Mouse (Mus musculus): ENCODE measurements at regions not wholly inside any gene's neighbourhood (a gene's known extent, or its start where the extent isn't known, plus 50 kb on each side); places are given as distances from the start of the nearest gene placed in this dataset.

DNA sequence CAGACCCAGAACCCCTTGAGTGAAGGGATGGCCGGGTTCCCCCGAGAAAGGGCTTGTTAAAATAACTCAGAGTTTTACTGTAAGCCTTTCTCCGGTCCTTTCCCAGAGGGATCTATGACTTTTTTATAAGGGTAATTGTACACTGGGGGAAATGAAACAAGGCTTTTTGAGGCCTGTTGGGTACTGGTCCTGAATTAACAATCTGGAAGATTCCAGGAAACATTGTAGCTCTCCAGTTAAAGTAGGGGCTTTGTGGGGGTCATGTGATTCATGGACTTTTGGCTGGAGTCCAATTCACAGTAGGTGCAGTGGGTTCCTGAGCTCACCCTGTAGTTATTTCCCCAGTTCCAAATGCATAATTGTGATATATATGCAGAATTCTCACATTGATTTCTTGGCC, 77.1 kb upstream of the Fndc3a start:
- TF ChIP-seq POLR2A (IDR thresholded peaks at IDR 0.05; ENCODE audit: low read depth, low read length) = no peak
- TF ChIP-seq CTCF (IDR thresholded peaks at IDR 0.05; ENCODE audit: borderline replicate concordance, insufficient read depth, low read length) = no peak
